Mouse (Mus musculus) embryonic facial prominence, embryonic 12.5 days (tissue): ENCODE data around the gene Olfr519. TPM values are rescaled to one million over a fixed set of nuclear protein-coding genes. Genes with fewer than 3 reads are reported as not detected.

ENCODE experiments used
- ATAC-seq: fragments of 200-750 bp; cut with Nextera tagmentation; 2 replicates; pipeline ENCODE4 v1.8.0; 2017; ENCODE audit not compliant: insufficient number of reproducible peaks, insufficient read depth, low FRiP score, low TSS enrichment
- H3K27ac ChIP-seq: fragments of 300-500 bp; sonication (generic); 2 replicates; pipeline ENCODE4 v1.5.1; 2016; ENCODE audit warnings: mild to moderate bottlenecking
- H3K27me3 ChIP-seq: fragments of 300-500 bp; sonication (generic); 2 replicates; pipeline ENCODE4 v1.6.1; 2016; ENCODE audit warnings: mild to moderate bottlenecking, moderate library complexity
- H3K36me3 ChIP-seq: fragments of 300-500 bp; sonication (generic); 2 replicates; pipeline ENCODE4 v1.6.1; 2016; ENCODE audit warnings: mild to moderate bottlenecking
- H3K4me1 ChIP-seq: fragments of 300-500 bp; sonication (generic); 2 replicates; pipeline ENCODE4 v1.6.1; 2016
- H3K4me2 ChIP-seq: fragments of 300-500 bp; sonication (generic); replicated peaks from 2 replicates; pipeline ENCODE4 v1.6.1; 2016; ENCODE audit warnings: mild to moderate bottlenecking, moderate library complexity
- H3K4me3 ChIP-seq: fragments of 300-500 bp; sonication (generic); 2 replicates; pipeline ENCODE4 v1.5.1; 2016; ENCODE audit warnings: mild to moderate bottlenecking
- H3K9ac ChIP-seq: fragments of 300-500 bp; sonication (generic); 2 replicates; pipeline ENCODE4 v1.6.1; 2016; ENCODE audit warnings: mild to moderate bottlenecking, moderate library complexity
- H3K9me3 ChIP-seq: fragments of 300-500 bp; sonication (generic); 2 replicates; pipeline ENCODE4 v1.6.1; 2016; ENCODE audit warnings: mild to moderate bottlenecking, moderate library complexity
- WGBS: fragments of 180-500 bp; shearing (Covaris S2); methylation state at CpG from one replicate; pipeline ENCODE4 v1.1.7; 2016; 5-methylcytosine and 5-hydroxymethylcytosine counted together
- polyA plus RNA-seq: library from polyadenylated mRNA; unstranded; fragments of >200 nt; fragmentation: Nextera tagmentation; extraction: Ambion mirVana; gene quantifications from 2 replicates; pipeline ENCODE4 v1.2.1, GENCODE M21; 2016

Gene Olfr519
- polyA plus RNA-seq: not detected in 2 replicates

- no peak for ATAC-seq
These were observed at the start of gene Olfr519 for GRCm38 (mm10) chr7:108894320-108894719. Gene Olfr519 (minus strand): TSS chr7:108894420.

GRCm38 (mm10) chr7:108944002-108944401 lies 49.8 kb upstream of the Olfr519 start:
- Histone ChIP-seq H3K27me3 (peaks cover 4% of the 10 kb centered on the region; the same call in 1 of the 2 replicates), H3K4me3 (no peak overlapping the region), H3K36me3 (peaks cover 52% of the 10 kb centered on the region), H3K27ac (no peak overlapping the region), H3K9ac (no peak overlapping the region), H3K4me2 (no peak overlapping the region), H3K9me3 (no peaks in the 10 kb centered on the region), H3K4me1 (no peaks in the 10 kb centered on the region)
- WGBS: 7% methylated on average over 2 of the region's 2 CpGs
- no peak; the same call in 1 of the 2 replicates for ATAC-seq

More at GRCm38 (mm10) chr7:108894320-108894719, at the start of gene Olfr519:
- no peak within 1 kb of the TSS for H3K4me3 ChIP-seq
- H3K9ac ChIP-seq: no peak within 1 kb of the TSS
- H3K4me2 ChIP-seq: no peak within 1 kb of the TSS
- no peaks in the 10 kb centered on the region for H3K4me1 ChIP-seq
- no peaks in the 10 kb centered on the region for H3K9me3 ChIP-seq
- H3K36me3 ChIP-seq: no peaks in the 10 kb centered on the region
- no peaks in the 10 kb centered on the region for H3K27me3 ChIP-seq
- WGBS: 88% methylated on average over 5 of the region's 5 CpGs
- H3K27ac ChIP-seq: no peak within 1 kb of the TSS

- Histone ChIP-seq H3K4me3 (no peak overlapping the region), H3K27ac (no peak overlapping the region), H3K9me3 (no peaks in the 10 kb centered on the region), H3K36me3 (peaks cover 74% of the 10 kb centered on the region), H3K4me2 (no peak overlapping the region), H3K27me3 (no peaks in the 10 kb centered on the region), H3K4me1 (no peaks in the 10 kb centered on the region), H3K9ac (no peak overlapping the region)
- no peak for ATAC-seq
- WGBS: 93% methylated on average over 9 of the region's 9 CpGs
These were observed 47.2 kb upstream of the Olfr519 start for GRCm38 (mm10) chr7:108941466-108941865.

- no peak overlapping the region for H3K4me3 ChIP-seq
- no peaks in the 10 kb centered on the region for H3K27me3 ChIP-seq
- WGBS: 90% methylated on average over 4 of the region's 4 CpGs
- no peaks in the 10 kb centered on the region for H3K9me3 ChIP-seq
- H3K36me3 ChIP-seq: peaks cover 58% of the 10 kb centered on the region
- no peak for ATAC-seq
- no peak overlapping the region for H3K9ac ChIP-seq
- H3K4me1 ChIP-seq: peaks cover 12% of the 10 kb centered on the region
- no peak overlapping the region for H3K4me2 ChIP-seq
- no peak overlapping the region for H3K27ac ChIP-seq
These were observed 42.4 kb upstream of the Olfr519 start for GRCm38 (mm10) chr7:108936591-108936990.

GRCm38 (mm10) chr7:108935411-108935810 lies 41.2 kb upstream of the Olfr519 start:
- WGBS: 80% methylated on average over 7 of the region's 7 CpGs

GRCm38 (mm10) chr7:108934836-108935235 lies 40.6 kb upstream of the Olfr519 start:
- Histone ChIP-seq H3K9me3 (no peaks in the 10 kb centered on the region), H3K27me3 (no peaks in the 10 kb centered on the region), H3K4me1 (peaks cover 12% of the 10 kb centered on the region), H3K36me3 (peaks cover 40% of the 10 kb centered on the region), H3K27ac (no peak overlapping the region), H3K4me3 (peak overlapping the region; percentile 97), H3K9ac (peak overlapping the region; percentile 94), H3K4me2 (peak overlapping the region; percentile 66)
- no peak for ATAC-seq
- WGBS: 6% methylated on average over 8 of the region's 8 CpGs

More at GRCm38 (mm10) chr7:108935411-108935810, 41.2 kb upstream of the Olfr519 start:
- Histone ChIP-seq H3K36me3 (peaks cover 46% of the 10 kb centered on the region), H3K27ac (no peak overlapping the region), H3K4me1 (peaks cover 12% of the 10 kb centered on the region), H3K4me3 (peak overlapping the region; percentile 97), H3K9ac (peak overlapping the region; percentile 94), H3K27me3 (no peaks in the 10 kb centered on the region), H3K4me2 (peak overlapping the region; percentile 66), H3K9me3 (no peaks in the 10 kb centered on the region)
- no peak for ATAC-seq

GRCm38 (mm10) chr7:108933794-108934731 lies 39.8 kb upstream of the Olfr519 start, which contains the start of gene Eif3f:
Gene Eif3f (plus strand): TSS chr7:108934417.
- Histone ChIP-seq H3K9me3 (no peaks in the 10 kb centered on the region), H3K4me3 (peak within 1 kb of the TSS; percentile 97), H3K4me2 (peak within 1 kb of the TSS; percentile 66), H3K27me3 (no peaks in the 10 kb centered on the region), H3K27ac (peak within 1 kb of the TSS; percentile 80), H3K4me1 (peaks cover 12% of the 10 kb centered on the region), H3K9ac (peak within 1 kb of the TSS; percentile 94), H3K36me3 (peaks cover 33% of the 10 kb centered on the region)
- WGBS: 2% methylated on average over 50 of the region's 50 CpGs
- ATAC-seq: peak; percentile 95

GRCm38 (mm10) chr7:108929726-108930393 lies 35.6 kb upstream of the Olfr519 start, which contains the start of gene Nlrp10:
Gene Nlrp10 (minus strand): TSS chr7:108930178.
- H3K4me3 ChIP-seq: no peak within 1 kb of the TSS
- WGBS: 76% methylated on average over 6 of the region's 6 CpGs
- no peaks in the 10 kb centered on the region for H3K36me3 ChIP-seq
- no peak for ATAC-seq
- H3K4me1 ChIP-seq: no peaks in the 10 kb centered on the region
- no peaks in the 10 kb centered on the region for H3K27me3 ChIP-seq
- no peak within 1 kb of the TSS for H3K9ac ChIP-seq
- no peak within 1 kb of the TSS for H3K4me2 ChIP-seq
- H3K27ac ChIP-seq: no peak within 1 kb of the TSS
- H3K9me3 ChIP-seq: no peaks in the 10 kb centered on the region

GRCm38 (mm10) chr7:108928280-108929188 lies 34.3 kb upstream of the Olfr519 start:
- no peaks in the 10 kb centered on the region for H3K9me3 ChIP-seq
- no peak overlapping the region for H3K9ac ChIP-seq
- no peak overlapping the region for H3K4me2 ChIP-seq
- no peak overlapping the region for H3K4me3 ChIP-seq
- no peaks in the 10 kb centered on the region for H3K36me3 ChIP-seq
- WGBS: 72% methylated on average over 11 of the region's 11 CpGs
- H3K4me1 ChIP-seq: no peaks in the 10 kb centered on the region
- H3K27ac ChIP-seq: no peak overlapping the region
- H3K27me3 ChIP-seq: no peaks in the 10 kb centered on the region
- no peak for ATAC-seq

- no peak for ATAC-seq
- Histone ChIP-seq H3K27ac (no peak overlapping the region), H3K4me2 (no peak overlapping the region), H3K4me1 (no peaks in the 10 kb centered on the region), H3K9ac (no peak overlapping the region), H3K36me3 (no peaks in the 10 kb centered on the region), H3K9me3 (no peaks in the 10 kb centered on the region), H3K4me3 (no peak overlapping the region), H3K27me3 (no peaks in the 10 kb centered on the region)
- WGBS: 81% methylated on average over 4 of the region's 4 CpGs
These were observed 32.8 kb upstream of the Olfr519 start for GRCm38 (mm10) chr7:108927043-108927442.

- no peak overlapping the region for H3K27ac ChIP-seq
- H3K4me2 ChIP-seq: no peak overlapping the region
- no peaks in the 10 kb centered on the region for H3K36me3 ChIP-seq
- no peaks in the 10 kb centered on the region for H3K27me3 ChIP-seq
- H3K9me3 ChIP-seq: no peaks in the 10 kb centered on the region
- WGBS: 66% methylated on average over 2 of the region's 2 CpGs
- no peaks in the 10 kb centered on the region for H3K4me1 ChIP-seq
- no peak overlapping the region for H3K9ac ChIP-seq
- ATAC-seq: no peak
- no peak overlapping the region for H3K4me3 ChIP-seq
These were observed 9.7 kb upstream of the Olfr519 start for GRCm38 (mm10) chr7:108903969-108904368.
